9 mouse cellular contexts compared by ENCODE assay signal in genomic region chr7:25625594-25626250, GRCm38 (mm10). TPM values are rescaled to one million over a fixed set of nuclear protein-coding genes. Genes with fewer than 3 reads are reported as not detected.
DNase-seq lines count a peak whose midpoint lies in the region; ATAC-seq and TF ChIP-seq lines count a peak whose summit lies in the region.
"Had no signal": no experiment of that assay in that cellular context is flagged by ENCODE, and none has a peak within 500 bp of the region (broad histone marks: within the 10 kb centered on the region; RNA-seq: fewer than 3 reads in every experiment).

No protein-coding gene starts in this region.

- TF ChIP-seq CTCF in bone marrow, adult 2 months (IDR thresholded peaks at IDR 0.05; ENCODE audit: control insufficient read depth, insufficient read depth, low read length) = peak; percentile 71

- H3K27ac ChIP-seq in liver, embryonic 12.5 days = no peak overlapping the region
- H3K27ac ChIP-seq in bone marrow, adult 2 months (ENCODE audit: control insufficient read depth, insufficient read depth, low read depth, low read length, poor library complexity) = no peak overlapping the region
- no peak overlapping the region for H3K27ac ChIP-seq in forebrain, embryonic 16.5 days (ENCODE audit: low read length)

- peak; percentile 37 for DNase-seq in liver
- peak; percentile 69 for DNase-seq in induced T-regulatory cell, adult 2 months (ENCODE audit: low read depth)
- DNase-seq in retina, postnatal 1 day = peak; percentile 25
- DNase-seq in right cerebral cortex, postnatal 10 days (ENCODE audit: low spot score in 2 of 2) = no peak

- no peak for ATAC-seq in liver, embryonic 12.5 days
- no peak for ATAC-seq in forebrain, embryonic 16.5 days
- no peak for ATAC-seq in erythroid progenitor cell, adult 5-6 weeks (replicated peaks; ENCODE audit: low FRiP score, poor library complexity, severe bottlenecking)

- H3K36me3 ChIP-seq in liver, embryonic 12.5 days = peaks cover 51% of the 10 kb centered on the region
- H3K36me3 ChIP-seq in forebrain, embryonic 16.5 days (ENCODE audit: control insufficient read depth, insufficient read depth) = peaks cover 14% of the 10 kb centered on the region

- no peak overlapping the region for H3K4me3 ChIP-seq in liver, embryonic 12.5 days
- no peak overlapping the region for H3K4me3 ChIP-seq in bone marrow, adult 2 months (replicated peaks; ENCODE audit: control insufficient read depth, low read depth, low read length)
- H3K4me3 ChIP-seq in forebrain, embryonic 16.5 days (replicated peaks; ENCODE audit: low read length) = no peak overlapping the region

- 66% methylated on average over 10 of the region's 10 CpGs for WGBS in liver, embryonic 12.5 days (ENCODE audit: insufficient replicate concordance)
- 72% methylated on average over 10 of the region's 10 CpGs for WGBS in bone marrow, adult 2 months
- WGBS in forebrain, embryonic 16.5 days = 76% methylated on average over 10 of the region's 10 CpGs

- no peak for TF ChIP-seq POLR2A in bone marrow, adult 2 months (IDR thresholded peaks at IDR 0.05; ENCODE audit: borderline replicate concordance, control insufficient read depth, low read depth, low read length)

- H3K9me3 ChIP-seq in liver, embryonic 12.5 days (replicated peaks) = no peaks in the 10 kb centered on the region
- no peaks in the 10 kb centered on the region for H3K9me3 ChIP-seq in forebrain, embryonic 16.5 days (ENCODE audit: control insufficient read depth, low read length)
- H3K9me3 ChIP-seq: megakaryocyte, embryonic 14.5 days had no signal

- 0 out of 2 replicates have a peak, but pooled peaks cover 12% of the 10 kb centered on the region for H3K27me3 ChIP-seq in liver, embryonic 12.5 days (replicated peaks)
- peaks cover 9% of the 10 kb centered on the region for H3K27me3 ChIP-seq in forebrain, embryonic 16.5 days (replicated peaks; ENCODE audit: control insufficient read depth, insufficient read depth, low read length)

- H3K9ac ChIP-seq in liver, embryonic 12.5 days = no peak overlapping the region
- no peak overlapping the region for H3K9ac ChIP-seq in forebrain, embryonic 16.5 days (replicated peaks; ENCODE audit: low read depth, low read length)

- H3K4me2 ChIP-seq in liver, embryonic 12.5 days = no peak overlapping the region
- H3K4me2 ChIP-seq in forebrain, embryonic 16.5 days (ENCODE audit: low read length) = no peak overlapping the region

- peaks cover 30% of the 10 kb centered on the region for H3K4me1 ChIP-seq in liver, embryonic 12.5 days
- no peaks in the 10 kb centered on the region; the same call in 1 of the 2 replicates for H3K4me1 ChIP-seq in bone marrow, adult 2 months (ENCODE audit: control insufficient read depth, insufficient read depth, low read length)
- peaks cover 10% of the 10 kb centered on the region for H3K4me1 ChIP-seq in forebrain, embryonic 16.5 days (replicated peaks; ENCODE audit: control insufficient read depth, insufficient read depth, low read length)

RNA-seq across cellular contexts. Expression of gene B3gnt8, which starts 0.7 kb away (rescaled TPM):
- 2.6 and 2.9 TPM in 2 replicates for polyA plus RNA-seq in liver, embryonic 12.5 days (2016; fragmentation: Nextera tagmentation; extraction: Ambion mirVana)
- polyA plus RNA-seq in bone marrow, adult 2 months (2011; ENCODE audit: insufficient read depth, insufficient read length, low replicate concordance, missing spikeins) = 15.2 and 26.9 TPM in 2 replicates
- polyA plus RNA-seq in forebrain, embryonic 16.5 days (2015; fragmentation: Nextera tagmentation; extraction: Ambion mirVana) = 0.44 and 0.92 TPM in 2 replicates
- total RNA-seq in erythroid progenitor cell, adult 5-6 weeks (2015; ENCODE audit: low replicate concordance) = 2.5 and 3.8 TPM in 2 replicates
- total RNA-seq in erythroid progenitor cell, adult 5-6 weeks (2017; ENCODE audit: low replicate concordance) = 1.7 and 2.4 TPM in 2 replicates

RNA-seq across cellular contexts. Expression of gene Dmac2, which starts 6.5 kb away (rescaled TPM):
- 12.4 and 15.9 TPM in 2 replicates for polyA plus RNA-seq in liver, embryonic 12.5 days (2016; fragmentation: Nextera tagmentation; extraction: Ambion mirVana)
- 11.5 and 23.1 TPM in 2 replicates for polyA plus RNA-seq in bone marrow, adult 2 months (2011; ENCODE audit: insufficient read depth, insufficient read length, low replicate concordance, missing spikeins)
- 36.0 and 38.8 TPM in 2 replicates for polyA plus RNA-seq in forebrain, embryonic 16.5 days (2015; fragmentation: Nextera tagmentation; extraction: Ambion mirVana)
- 3.4 and 7.9 TPM in 2 replicates for total RNA-seq in erythroid progenitor cell, adult 5-6 weeks (2015; ENCODE audit: low replicate concordance)
- 3.0 and 8.5 TPM in 2 replicates for total RNA-seq in erythroid progenitor cell, adult 5-6 weeks (2017; ENCODE audit: low replicate concordance)

RNA-seq across cellular contexts. Expression of gene Erich4, which starts 10.0 kb away (rescaled TPM):
- polyA plus RNA-seq in liver, embryonic 12.5 days (2016; fragmentation: Nextera tagmentation; extraction: Ambion mirVana) = 0.13 and 0.14 TPM in 2 replicates
- polyA plus RNA-seq in bone marrow, adult 2 months (2011; ENCODE audit: insufficient read depth, insufficient read length, low replicate concordance, missing spikeins) = not detected in 2 replicates
- 0.39 TPM in 1 of 2 replicates, not detected in the other for polyA plus RNA-seq in forebrain, embryonic 16.5 days (2015; fragmentation: Nextera tagmentation; extraction: Ambion mirVana)
- total RNA-seq in erythroid progenitor cell, adult 5-6 weeks (2015; ENCODE audit: low replicate concordance) = not detected in 2 replicates
- total RNA-seq in erythroid progenitor cell, adult 5-6 weeks (2017; ENCODE audit: low replicate concordance) = not detected in 2 replicates

RNA-seq across cellular contexts. Expression of gene Bckdha, which starts 33.1 kb away (rescaled TPM):
- 21.0 and 21.7 TPM in 2 replicates for polyA plus RNA-seq in liver, embryonic 12.5 days (2016; fragmentation: Nextera tagmentation; extraction: Ambion mirVana)
- polyA plus RNA-seq in bone marrow, adult 2 months (2011; ENCODE audit: insufficient read depth, insufficient read length, low replicate concordance, missing spikeins) = 26.3 and 36.1 TPM in 2 replicates
- polyA plus RNA-seq in forebrain, embryonic 16.5 days (2015; fragmentation: Nextera tagmentation; extraction: Ambion mirVana) = 57.7 and 61.9 TPM in 2 replicates
- 6.7 and 10.5 TPM in 2 replicates for total RNA-seq in erythroid progenitor cell, adult 5-6 weeks (2015; ENCODE audit: low replicate concordance)
- total RNA-seq in erythroid progenitor cell, adult 5-6 weeks (2017; ENCODE audit: low replicate concordance) = 3.2 and 11.4 TPM in 2 replicates

RNA-seq across cellular contexts. Expression of gene Exosc5, which starts 33.2 kb away (rescaled TPM):
- polyA plus RNA-seq in liver, embryonic 12.5 days (2016; fragmentation: Nextera tagmentation; extraction: Ambion mirVana) = 80.4 and 82.2 TPM in 2 replicates
- 21.7 and 39.8 TPM in 2 replicates for polyA plus RNA-seq in bone marrow, adult 2 months (2011; ENCODE audit: insufficient read depth, insufficient read length, low replicate concordance, missing spikeins)
- polyA plus RNA-seq in forebrain, embryonic 16.5 days (2015; fragmentation: Nextera tagmentation; extraction: Ambion mirVana) = 46.5 and 48.3 TPM in 2 replicates
- total RNA-seq in erythroid progenitor cell, adult 5-6 weeks (2015; ENCODE audit: low replicate concordance) = 16.2 and 23.1 TPM in 2 replicates
- total RNA-seq in erythroid progenitor cell, adult 5-6 weeks (2017; ENCODE audit: low replicate concordance) = 4.9 and 11.7 TPM in 2 replicates

Comparison
In these comparisons a context has a peak if more than half of its experiments do, and no peak if none do; other contexts are left out.
1. DNase-seq: peak in liver (single experiment), induced T-regulatory cell, adult 2 months (single experiment) and retina, postnatal 1 day (single experiment); none in right cerebral cortex, postnatal 10 days (0 of 2).